Mouse (Mus musculus): Measurements from ENCODE around the gene Gch1. TPM values are rescaled to one million over a fixed set of nuclear protein-coding genes. Genes with fewer than 3 reads are reported as not detected.
"Not testable (repeated sequence)": the region's sequence is repeated elsewhere in the genome, so short reads cannot be mapped to it uniquely, and the experiment has no call there.

Gch1 gene
- polyA plus RNA-seq, 1 experiment from 2014 or later = 12.4 TPM

DNA sequence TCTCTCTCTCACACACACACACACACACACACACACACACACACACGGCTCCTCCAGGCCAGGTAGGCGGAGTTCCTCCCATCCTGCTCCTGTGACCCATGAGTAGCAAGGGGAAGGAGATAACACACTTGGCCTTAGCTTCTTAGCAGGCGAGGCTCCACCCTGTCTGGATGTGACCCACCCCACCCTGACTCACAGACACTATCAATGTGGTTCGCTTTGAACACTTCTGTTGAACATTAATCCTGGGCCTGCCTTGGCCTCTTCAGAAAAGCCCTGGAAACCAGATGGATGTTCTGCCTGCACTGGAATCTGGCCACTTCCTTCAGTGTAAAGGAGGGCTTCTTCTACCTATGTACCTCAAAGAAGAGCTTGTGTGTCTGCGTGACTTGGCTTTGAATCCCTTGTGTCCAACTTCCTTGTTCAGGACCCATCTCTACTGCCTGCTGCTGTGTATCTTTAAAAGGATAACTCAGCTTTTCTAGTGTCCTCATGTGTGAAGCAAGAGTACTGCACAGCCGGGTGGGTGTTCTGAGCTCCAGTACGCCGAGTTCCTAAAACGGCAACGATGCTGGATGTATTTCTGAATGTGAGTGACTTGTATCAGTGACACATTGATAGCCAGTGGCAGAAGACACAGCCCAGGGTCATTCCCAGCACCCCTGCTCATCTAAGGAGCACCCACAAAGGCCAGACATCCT lies 73.0 kb downstream of the Gch1 start:
- H3K4me1 ChIP-seq (replicated peaks; ENCODE audit: control insufficient read depth, insufficient read depth) = 0 out of 2 replicates have a peak, but pooled peaks cover 2% of the 10 kb centered on the region
- TF ChIP-seq CTCF (IDR thresholded peaks at IDR 0.05; ENCODE audit: low read depth) = no peak
- no peak for TF ChIP-seq EP300 (optimal IDR thresholded peaks at IDR 0.05)
- ATAC-seq (ENCODE audit: low FRiP score, low TSS enrichment) = peak; percentile 95
- H3K9ac ChIP-seq (ENCODE audit: low read length) = no peak overlapping the region
- H3K4me2 ChIP-seq (replicated peaks; ENCODE audit: low read depth) = no peak overlapping the region
- H3K4me3 ChIP-seq (ENCODE audit: low read depth, low read length) = no peak overlapping the region
- WGBS = 73% methylated on average over 8 of the region's 10 CpGs
- peak; percentile 70 for DNase-seq (ENCODE audit: low spot score)
- H3K27me3 ChIP-seq (ENCODE audit: control insufficient read depth, insufficient read depth, low read length) = no peaks in the 10 kb centered on the region
- no peak overlapping the region for H3K27ac ChIP-seq (replicated peaks)
- H3K36me3 ChIP-seq (ENCODE audit: control insufficient read depth, insufficient read depth, low read length) = no peaks in the 10 kb centered on the region
- H3K9me3 ChIP-seq (ENCODE audit: control insufficient read depth, low read length) = no peaks in the 10 kb centered on the region

GRCm38 (mm10) chr14:47115154-47115553 lies 74.1 kb downstream of the Gch1 start:
- H3K27me3 ChIP-seq (ENCODE audit: control insufficient read depth, insufficient read depth, low read length) = no peaks in the 10 kb centered on the region
- DNase-seq (ENCODE audit: low spot score) (no peak), ATAC-seq (ENCODE audit: low FRiP score, low TSS enrichment) (no peak)
- H3K4me2 ChIP-seq (replicated peaks; ENCODE audit: low read depth) = no peak overlapping the region
- H3K4me3 ChIP-seq (ENCODE audit: low read depth, low read length) = no peak overlapping the region
- no peak overlapping the region for H3K9ac ChIP-seq (ENCODE audit: low read length)
- 0 out of 2 replicates have a peak, but pooled peaks cover 2% of the 10 kb centered on the region for H3K4me1 ChIP-seq (replicated peaks; ENCODE audit: control insufficient read depth, insufficient read depth)
- H3K27ac ChIP-seq (replicated peaks) = no peak overlapping the region
- no peak for TF ChIP-seq CTCF (IDR thresholded peaks at IDR 0.05; ENCODE audit: low read depth)
- no peak for TF ChIP-seq EP300 (optimal IDR thresholded peaks at IDR 0.05)
- no peaks in the 10 kb centered on the region for H3K9me3 ChIP-seq (ENCODE audit: control insufficient read depth, low read length)
- H3K36me3 ChIP-seq (ENCODE audit: control insufficient read depth, insufficient read depth, low read length) = no peaks in the 10 kb centered on the region
- 46% methylated on average over 9 of the region's 9 CpGs for WGBS

- Histone ChIP-seq H3K4me2 (replicated peaks; ENCODE audit: low read depth) (no peak overlapping the region), H3K27me3 (ENCODE audit: control insufficient read depth, insufficient read depth, low read length) (no peaks in the 10 kb centered on the region), H3K9ac (ENCODE audit: low read length) (no peak overlapping the region), H3K4me3 (ENCODE audit: low read depth, low read length) (no peak overlapping the region), H3K9me3 (ENCODE audit: control insufficient read depth, low read length) (no peaks in the 10 kb centered on the region), H3K4me1 (replicated peaks; ENCODE audit: control insufficient read depth, insufficient read depth) (0 out of 2 replicates have a peak, but pooled peaks cover 2% of the 10 kb centered on the region), H3K27ac (replicated peaks) (no peak overlapping the region), H3K36me3 (ENCODE audit: control insufficient read depth, insufficient read depth, low read length) (no peaks in the 10 kb centered on the region)
- DNase-seq (ENCODE audit: low spot score) (no peak), ATAC-seq (ENCODE audit: low FRiP score, low TSS enrichment) (no peak)
- WGBS = 41% methylated on average over 9 of the region's 9 CpGs
- TF ChIP-seq CTCF (IDR thresholded peaks at IDR 0.05; ENCODE audit: low read depth) (no peak), EP300 (optimal IDR thresholded peaks at IDR 0.05) (no peak)
Observed at GRCm38 (mm10) chr14:47111341-47111740, 77.9 kb downstream of the Gch1 start.

- not testable (repeated sequence) for H3K27me3 ChIP-seq (ENCODE audit: control insufficient read depth, insufficient read depth, low read length); H3K9me3 ChIP-seq (ENCODE audit: control insufficient read depth, low read length); DNase-seq (ENCODE audit: low spot score); ATAC-seq (ENCODE audit: low FRiP score, low TSS enrichment); H3K4me3 ChIP-seq (ENCODE audit: low read depth, low read length); H3K4me1 ChIP-seq (replicated peaks; ENCODE audit: control insufficient read depth, insufficient read depth); H3K9ac ChIP-seq (ENCODE audit: low read length); H3K27ac ChIP-seq (replicated peaks); H3K36me3 ChIP-seq (ENCODE audit: control insufficient read depth, insufficient read depth, low read length); H3K4me2 ChIP-seq (replicated peaks; ENCODE audit: low read depth)
- 81% methylated on average over 4 of the region's 7 CpGs for WGBS
Observed at GRCm38 (mm10) chr14:47110391-47110790, 78.8 kb downstream of the Gch1 start.

DNA sequence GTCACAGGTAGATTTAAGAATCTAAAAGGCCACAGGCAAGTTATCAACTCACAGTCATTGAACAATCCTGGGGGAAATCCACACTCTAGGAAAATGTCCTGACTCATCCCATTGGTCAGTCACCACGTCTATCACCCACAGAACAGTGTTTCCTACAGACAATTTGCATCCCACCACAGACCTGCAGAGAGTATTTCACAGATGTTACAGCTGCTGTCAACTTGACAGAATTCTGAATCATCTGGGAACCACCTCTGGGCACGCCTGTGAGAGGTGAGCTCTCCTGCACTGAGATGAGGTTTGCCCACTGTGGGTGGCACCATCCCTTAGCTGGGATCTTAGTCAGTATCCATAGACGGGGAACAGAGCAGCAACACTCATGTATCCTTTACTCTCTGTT lies 81.8 kb downstream of the Gch1 start:
- TF ChIP-seq CTCF (IDR thresholded peaks at IDR 0.05; ENCODE audit: low read depth) = no peak
- TF ChIP-seq EP300 (optimal IDR thresholded peaks at IDR 0.05) = no peak
- H3K4me2 ChIP-seq (replicated peaks; ENCODE audit: low read depth) = no peak overlapping the region
- no peak overlapping the region for H3K9ac ChIP-seq (ENCODE audit: low read length)
- no peaks in the 10 kb centered on the region for H3K27me3 ChIP-seq (ENCODE audit: control insufficient read depth, insufficient read depth, low read length)
- no peak for ATAC-seq (ENCODE audit: low FRiP score, low TSS enrichment)
- H3K27ac ChIP-seq (replicated peaks) = no peak overlapping the region
- DNase-seq (ENCODE audit: low spot score) = no peak
- H3K36me3 ChIP-seq (ENCODE audit: control insufficient read depth, insufficient read depth, low read length) = no peaks in the 10 kb centered on the region; the same call in 1 of the 2 replicates
- 82% methylated on average over 3 of the region's 3 CpGs for WGBS
- H3K4me1 ChIP-seq (replicated peaks; ENCODE audit: control insufficient read depth, insufficient read depth) = no peaks in the 10 kb centered on the region
- H3K9me3 ChIP-seq (ENCODE audit: control insufficient read depth, low read length) = no peaks in the 10 kb centered on the region
- no peak overlapping the region for H3K4me3 ChIP-seq (ENCODE audit: low read depth, low read length)

GRCm38 (mm10) chr14:47105755-47106154 lies 83.5 kb downstream of the Gch1 start:
- no peak for TF ChIP-seq EP300 (optimal IDR thresholded peaks at IDR 0.05)
- no peak for TF ChIP-seq CTCF (IDR thresholded peaks at IDR 0.05; ENCODE audit: low read depth)
- H3K4me1 ChIP-seq (replicated peaks; ENCODE audit: control insufficient read depth, insufficient read depth) = no peaks in the 10 kb centered on the region
- H3K4me3 ChIP-seq (ENCODE audit: low read depth, low read length) = no peak overlapping the region
- H3K27ac ChIP-seq (replicated peaks) = no peak overlapping the region
- WGBS = 78% methylated on average over 3 of the region's 3 CpGs
- H3K9me3 ChIP-seq (ENCODE audit: control insufficient read depth, low read length) = no peaks in the 10 kb centered on the region
- DNase-seq (ENCODE audit: low spot score) = peak; percentile 31
- no peak overlapping the region for H3K9ac ChIP-seq (ENCODE audit: low read length)
- H3K4me2 ChIP-seq (replicated peaks; ENCODE audit: low read depth) = no peak overlapping the region
- no peaks in the 10 kb centered on the region for H3K27me3 ChIP-seq (ENCODE audit: control insufficient read depth, insufficient read depth, low read length)
- no peaks in the 10 kb centered on the region; the same call in 1 of the 2 replicates for H3K36me3 ChIP-seq (ENCODE audit: control insufficient read depth, insufficient read depth, low read length)
- ATAC-seq (ENCODE audit: low FRiP score, low TSS enrichment) = no peak
